Comparison of ENCODE assay signal across 14 mouse cellular contexts in genomic region chr14:64574277-64574676, GRCm38 (mm10).
DNase-seq lines count a peak whose midpoint lies in the region; ATAC-seq and TF ChIP-seq lines count a peak whose summit lies in the region.
"Had no signal": no experiment of that assay in that cellular context is flagged by ENCODE, and none has a peak within 500 bp of the region (broad histone marks: within the 10 kb centered on the region; RNA-seq: fewer than 3 reads in every experiment).

No protein-coding gene starts in this region.

- H3K4me3 ChIP-seq in cerebellum, adult 2 months (replicated peaks; ENCODE audit: insufficient read depth, low read depth, low read length), result peak overlapping the region; percentile 61
- peak overlapping the region; percentile 38 for H3K4me3 ChIP-seq in hindbrain, embryonic 16.5 days (ENCODE audit: low read length)
- H3K4me3 ChIP-seq: heart, embryonic 12.5 days; limb, embryonic 15.5 days had no signal

- peak; percentile 44 to 48 for DNase-seq in cerebellum, adult 2 months
- no peak for DNase-seq in cerebellum, adult 11 months
- DNase-seq in right cerebral cortex, adult 18-20 months, result peak; percentile 71
- DNase-seq in right cerebral cortex, postnatal 36 days (ENCODE audit: low spot score in 2 of 2), result no peak
- peak; percentile 12 for DNase-seq in retina, embryonic 14.5 days (ENCODE audit: low spot score)
- no peak for DNase-seq in c-Kit-positive CD71-positive TER-119-positive erythroid progenitor cells, embryonic 14.5 days (ENCODE audit: low spot score)
- no peak for DNase-seq in urinary bladder, adult 18-20 months (ENCODE audit: low spot score in 2 of 2)
- DNase-seq: adrenal gland, postnatal 14 days; embryo, embryonic 11 days; lung, postnatal 4 days had no signal

- H3K27ac ChIP-seq in cerebellum, adult 2 months (ENCODE audit: insufficient read depth, low read length), result peak overlapping the region; percentile 25; the same call in 1 of the 2 replicates
- peak overlapping the region; percentile 84 for H3K27ac ChIP-seq in hindbrain, embryonic 16.5 days (ENCODE audit: low read depth, low read length)
- H3K27ac ChIP-seq: limb, embryonic 15.5 days had no signal

- TF ChIP-seq POLR2A in cerebellum, adult 2 months (IDR thresholded peaks at IDR 0.05; ENCODE audit: borderline replicate concordance, insufficient read depth, low read length), result 0 out of 2 replicates have a peak, but pooled peaks have one; percentile 17

- H3K9ac ChIP-seq in hindbrain, embryonic 16.5 days (ENCODE audit: low read depth, low read length), result peak overlapping the region; percentile 66
- H3K9ac ChIP-seq: heart, embryonic 12.5 days; limb, embryonic 15.5 days had no signal

- ATAC-seq in hindbrain, embryonic 16.5 days, result peak; percentile 76
- ATAC-seq: Patski had no signal

- 51% methylated on average over 7 of the region's 7 CpGs for WGBS in cerebellum, adult 2 months
- 25% methylated on average over 7 of the region's 7 CpGs for WGBS in hindbrain, embryonic 16.5 days

- H3K4me2 ChIP-seq in hindbrain, embryonic 16.5 days (ENCODE audit: low read length), result peak overlapping the region; percentile 52
- H3K4me2 ChIP-seq: heart, embryonic 12.5 days; limb, embryonic 15.5 days had no signal

- H3K4me1 ChIP-seq in cerebellum, adult 2 months (ENCODE audit: control insufficient read depth, insufficient read depth, low read length), result peaks cover 21% of the 10 kb centered on the region; the same call in 1 of the 2 replicates
- H3K4me1 ChIP-seq in hindbrain, embryonic 16.5 days (ENCODE audit: control insufficient read depth, insufficient read depth, low read depth, low read length), result 0 out of 2 replicates have a peak, but pooled peaks cover 2% of the 10 kb centered on the region
- H3K4me1 ChIP-seq: limb, embryonic 15.5 days had no signal

- no peak for TF ChIP-seq CTCF in cerebellum, adult 2 months (IDR thresholded peaks at IDR 0.05; ENCODE audit: borderline replicate concordance, insufficient read depth, low read depth, low read length)

- H3K36me3 ChIP-seq in hindbrain, embryonic 16.5 days (ENCODE audit: control insufficient read depth, insufficient read depth, low read length), result no peaks in the 10 kb centered on the region
- H3K36me3 ChIP-seq: heart, embryonic 12.5 days; limb, embryonic 15.5 days had no signal

- no peaks in the 10 kb centered on the region for H3K9me3 ChIP-seq in hindbrain, embryonic 16.5 days (ENCODE audit: control insufficient read depth, low read length)
- H3K9me3 ChIP-seq: heart, embryonic 12.5 days; limb, embryonic 15.5 days had no signal

- no peaks in the 10 kb centered on the region for H3K27me3 ChIP-seq in cerebellum, adult 2 months (ENCODE audit: control insufficient read depth, insufficient read depth, low read length)
- H3K27me3 ChIP-seq in hindbrain, embryonic 16.5 days (replicated peaks; ENCODE audit: control insufficient read depth, insufficient read depth, low read length), result no peaks in the 10 kb centered on the region

Comparison
In these comparisons a context has a peak if more than half of its experiments do, and no peak if none do; other contexts are left out.
1. DNase-seq: peak in cerebellum, adult 2 months (2 of 2), right cerebral cortex, adult 18-20 months (single experiment) and retina, embryonic 14.5 days (single experiment); none in cerebellum, adult 11 months (single experiment), right cerebral cortex, postnatal 36 days (0 of 2), c-Kit-positive CD71-positive TER-119-positive erythroid progenitor cells, embryonic 14.5 days (single experiment) and urinary bladder, adult 18-20 months (0 of 2).